Mouse (Mus musculus) activated CD4-positive, CD25-positive, alpha-beta regulatory T cell, adult 9 weeks (primary cell): ENCODE results near the gene Bbs1. TPM values are rescaled to one million over a fixed set of nuclear protein-coding genes. Genes with fewer than 3 reads are reported as not detected.

Experiments used
- polyA plus RNA-seq: library from polyadenylated mRNA; unstranded; fragments of 100-300 nt; shearing (Covaris generic); gene quantifications from one replicate; pipeline ENCODE4 v1.2.1, GENCODE M21; 2017

Gene Bbs1
- polyA plus RNA-seq, result 0.92 TPM

GRCm38 (mm10) chr19:4905979-4906794 lies at the start of gene Bbs1:
Gene Bbs1 (minus strand): TSS chr19:4906628.

GRCm38 (mm10) chr19:4942551-4943252 lies 36.3 kb upstream of the Bbs1 start, which contains the start of gene Peli3:
Gene Peli3 (minus strand): TSS chr19:4943127.

DNA sequence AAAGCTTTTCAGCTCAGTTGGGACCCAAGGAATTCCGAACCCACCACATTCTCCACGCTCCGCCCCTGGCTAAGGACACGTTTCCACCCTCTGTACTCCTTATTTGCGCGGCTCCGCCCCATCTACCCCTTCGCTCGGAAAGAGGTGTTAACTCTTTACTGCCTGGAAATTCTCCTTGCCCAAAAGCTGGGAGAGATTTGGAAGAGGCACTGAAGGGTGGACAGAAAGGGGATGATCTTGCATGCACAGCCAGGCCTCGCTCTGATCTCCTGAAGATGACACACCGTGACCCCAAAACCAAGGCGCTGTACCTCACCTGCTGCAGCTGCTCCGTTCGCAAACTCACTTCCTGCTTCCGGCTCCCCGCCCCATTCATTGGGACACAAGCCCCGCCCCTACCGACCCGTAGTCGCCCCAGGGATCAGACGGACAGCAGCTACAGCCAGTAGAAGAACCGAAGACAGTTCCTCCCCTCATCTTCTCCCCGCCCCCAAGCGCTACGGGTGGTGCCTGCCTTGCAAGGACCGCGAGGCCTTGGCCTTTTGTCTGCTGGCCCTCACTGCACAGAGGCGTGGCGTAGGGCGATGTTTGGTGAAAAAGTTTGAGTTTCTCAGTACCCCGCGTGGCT lies 21.6 kb upstream of the Bbs1 start, which contains the start of gene Dpp3:
Gene Dpp3 (minus strand): TSS at position 384 of the 628 bp plus-strand sequence.

GRCm38 (mm10) chr19:4878405-4879323 lies 27.8 kb downstream of the Bbs1 start, which contains the start of gene Zdhhc24:
Gene Zdhhc24 (plus strand): TSS chr19:4878668.

DNA sequence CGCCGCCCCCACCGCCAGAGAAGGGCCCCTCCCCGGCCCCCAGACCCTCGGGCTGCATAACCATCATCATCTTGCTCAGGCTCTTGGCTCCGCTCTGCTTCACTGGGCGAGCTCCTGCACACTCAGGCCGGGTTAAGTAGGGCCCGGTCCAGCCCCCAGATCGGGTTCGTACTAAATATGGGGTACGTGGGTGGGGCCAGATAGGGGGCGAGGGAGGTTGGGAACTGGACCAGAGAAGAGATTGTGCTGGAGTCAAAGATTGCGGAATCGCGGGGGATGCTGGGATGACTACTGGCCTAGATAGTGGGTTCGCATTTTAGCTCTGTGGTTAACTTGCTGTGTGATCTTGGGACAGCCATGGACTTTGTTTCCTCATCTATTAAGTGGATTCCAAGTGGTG lies 28.6 kb downstream of the Bbs1 start, which contains the start of gene Actn3:
Gene Actn3 (minus strand): TSS at position 125 of the 400 bp plus-strand sequence.

DNA sequence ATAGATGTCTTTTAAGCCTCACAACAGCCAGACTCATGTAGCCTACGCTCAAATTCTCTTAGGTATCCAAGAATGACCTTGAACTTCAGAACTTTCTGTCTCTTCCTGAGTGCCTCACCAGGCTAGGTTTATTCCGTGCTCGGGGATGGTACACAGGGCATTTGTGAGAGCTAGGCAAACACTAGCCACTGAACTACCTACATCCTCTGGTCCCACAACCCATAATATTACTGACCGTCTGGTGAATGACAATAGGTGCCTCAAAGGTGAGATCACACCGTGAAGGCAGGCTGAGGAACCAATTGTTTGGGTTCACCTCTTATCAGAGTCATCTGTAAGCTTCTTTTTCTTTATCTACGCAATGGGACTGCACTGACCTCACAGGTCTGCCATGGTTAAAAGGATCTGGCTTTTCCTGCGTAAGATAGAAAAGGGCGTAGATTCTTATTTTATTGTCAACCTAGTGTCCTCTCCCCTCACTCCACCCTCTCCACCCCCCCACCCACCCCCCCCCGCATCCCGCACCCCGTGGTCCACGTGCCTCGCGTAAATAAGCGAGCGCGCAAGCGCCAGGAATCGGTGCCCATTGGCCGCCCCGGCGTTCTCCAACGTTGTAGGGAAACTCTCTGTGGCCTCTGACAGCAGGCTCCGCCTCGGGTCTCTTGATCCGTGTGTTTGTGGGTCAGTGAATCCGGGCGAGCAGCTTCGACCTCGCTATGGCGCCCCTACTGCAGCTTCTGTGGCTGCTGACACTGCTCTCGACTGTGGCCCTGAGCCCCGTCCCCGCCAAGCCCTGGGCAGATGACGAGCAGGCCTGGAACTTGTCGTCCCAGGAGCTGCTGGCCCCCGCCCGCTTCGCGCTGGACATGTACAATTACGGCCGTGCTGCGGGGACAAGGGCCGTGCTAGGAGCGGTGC lies 51.6 kb downstream of the Bbs1 start, which contains the start of gene Ctsf:
Gene Ctsf (plus strand): TSS at position 579 of the 918 bp plus-strand sequence.

GRCm38 (mm10) chr19:4839149-4839548 lies 67.3 kb downstream of the Bbs1 start, which contains the start of the genes Ccs and Ccdc87:
Gene Ccs (minus strand): TSS chr19:4839332.
Gene Ccdc87 (plus strand): TSS chr19:4839366.

Other genes with a start within 250 kb of the Bbs1 start
- not detected for gene Gm960, start 208.0 kb downstream of the Bbs1 start, polyA plus RNA-seq
- gene Sptbn2, start 195.5 kb downstream of the Bbs1 start, polyA plus RNA-seq, result 1.3 TPM
- gene Rbm4b, start 150.1 kb downstream of the Bbs1 start, polyA plus RNA-seq, result 53.1 TPM
- 62.0 TPM for gene Rbm4, start 112.7 kb downstream of the Bbs1 start, polyA plus RNA-seq
- 52.8 TPM for gene Gm21992, start 95.0 kb downstream of the Bbs1 start, polyA plus RNA-seq
- gene Rbm14, start 95.0 kb downstream of the Bbs1 start, polyA plus RNA-seq, result 98.3 TPM
- 213 TPM for gene Ccs, start 67.3 kb downstream of the Bbs1 start, polyA plus RNA-seq
- gene Ccdc87, start 67.3 kb downstream of the Bbs1 start, polyA plus RNA-seq, result 0.28 TPM
- 7.4 TPM for gene Ctsf, start 51.5 kb downstream of the Bbs1 start, polyA plus RNA-seq
- gene Actn3, start 28.7 kb downstream of the Bbs1 start, polyA plus RNA-seq, result 0.10 TPM
- gene Zdhhc24, start 28.0 kb downstream of the Bbs1 start, polyA plus RNA-seq, result 7.9 TPM
- gene Dpp3, start 21.7 kb upstream of the Bbs1 start, polyA plus RNA-seq, result 136 TPM
- gene Peli3, start 36.5 kb upstream of the Bbs1 start, polyA plus RNA-seq, result 0.65 TPM
- gene Mrpl11, start 55.5 kb upstream of the Bbs1 start, polyA plus RNA-seq, result 59.2 TPM
- 1.8 TPM for gene Npas4, start 83.7 kb upstream of the Bbs1 start, polyA plus RNA-seq
- gene Slc29a2, start 117.2 kb upstream of the Bbs1 start, polyA plus RNA-seq, result 2.0 TPM
- gene B4gat1, start 132.2 kb upstream of the Bbs1 start, polyA plus RNA-seq, result 18.7 TPM
- 3.6 TPM for gene AC124502.3, start 132.3 kb upstream of the Bbs1 start, polyA plus RNA-seq
- 81.9 TPM for gene Brms1, start 134.7 kb upstream of the Bbs1 start, polyA plus RNA-seq
- 0.26 TPM for gene Rin1, start 143.9 kb upstream of the Bbs1 start, polyA plus RNA-seq
- gene Cd248, start 161.4 kb upstream of the Bbs1 start, polyA plus RNA-seq, result not detected
- gene Tmem151a, start 178.9 kb upstream of the Bbs1 start, polyA plus RNA-seq, result not detected
- gene Yif1a, start 181.9 kb upstream of the Bbs1 start, polyA plus RNA-seq, result 58.0 TPM
- 1.4 TPM for gene Cnih2, start 191.9 kb upstream of the Bbs1 start, polyA plus RNA-seq
- gene Rab1b, start 200.4 kb upstream of the Bbs1 start, polyA plus RNA-seq, result 240 TPM
- gene Klc2, start 211.9 kb upstream of the Bbs1 start, polyA plus RNA-seq, result 3.3 TPM